Mouse (Mus musculus): ENCODE measurements around the gene Slc13a4. TPM values are rescaled to one million over a fixed set of nuclear protein-coding genes. Genes with fewer than 3 reads are reported as not detected.

Slc13a4 gene
- total RNA-seq, 1 experiment from 2014 or later, result not detected

- no peak for ATAC-seq (replicated peaks; ENCODE audit: low read depth, poor library complexity, severe bottlenecking)
These were observed 795 bp downstream of the Slc13a4 start for GRCm38 (mm10) chr6:35307136-35307535.

- ATAC-seq (replicated peaks; ENCODE audit: low read depth, poor library complexity, severe bottlenecking), result no peak
These were observed 4.5 kb downstream of the Slc13a4 start for GRCm38 (mm10) chr6:35303355-35303900.

GRCm38 (mm10) chr6:35302581-35302980, 5.3 kb downstream of the Slc13a4 start:
- ATAC-seq (replicated peaks; ENCODE audit: low read depth, poor library complexity, severe bottlenecking), result no peak

- no peak for ATAC-seq (replicated peaks; ENCODE audit: low read depth, poor library complexity, severe bottlenecking)
These were observed 9.6 kb downstream of the Slc13a4 start for GRCm38 (mm10) chr6:35298323-35298722.

GRCm38 (mm10) chr6:35297516-35298227, 10.3 kb downstream of the Slc13a4 start:
- no peak for ATAC-seq (replicated peaks; ENCODE audit: low read depth, poor library complexity, severe bottlenecking)

GRCm38 (mm10) chr6:35297001-35297400, 10.9 kb downstream of the Slc13a4 start:
- ATAC-seq (replicated peaks; ENCODE audit: low read depth, poor library complexity, severe bottlenecking), result no peak

GRCm38 (mm10) chr6:35294964-35295363, 13.0 kb downstream of the Slc13a4 start:
- ATAC-seq (replicated peaks; ENCODE audit: low read depth, poor library complexity, severe bottlenecking), result no peak

GRCm38 (mm10) chr6:35289676-35290075, 18.3 kb downstream of the Slc13a4 start:
- ATAC-seq (replicated peaks; ENCODE audit: low read depth, poor library complexity, severe bottlenecking), result no peak

GRCm38 (mm10) chr6:35288920-35289319, 19.0 kb downstream of the Slc13a4 start:
- ATAC-seq (replicated peaks; ENCODE audit: low read depth, poor library complexity, severe bottlenecking), result 0 out of 2 replicates have a peak, but pooled peaks have one; percentile 24

- peak; percentile 62 for ATAC-seq (replicated peaks; ENCODE audit: low read depth, poor library complexity, severe bottlenecking)
These were observed 19.7 kb downstream of the Slc13a4 start for GRCm38 (mm10) chr6:35288114-35288761.

GRCm38 (mm10) chr6:35279306-35279705, 28.6 kb downstream of the Slc13a4 start:
- no peak for ATAC-seq (replicated peaks; ENCODE audit: low read depth, poor library complexity, severe bottlenecking)

- ATAC-seq (replicated peaks; ENCODE audit: low read depth, poor library complexity, severe bottlenecking), result no peak
These were observed 29.9 kb downstream of the Slc13a4 start for GRCm38 (mm10) chr6:35277903-35278587.

GRCm38 (mm10) chr6:35273391-35274082, 34.4 kb downstream of the Slc13a4 start:
- ATAC-seq (replicated peaks; ENCODE audit: low read depth, poor library complexity, severe bottlenecking), result no peak

GRCm38 (mm10) chr6:35271868-35272765, 35.8 kb downstream of the Slc13a4 start:
- ATAC-seq (replicated peaks; ENCODE audit: low read depth, poor library complexity, severe bottlenecking), result no peak

- no peak for ATAC-seq (replicated peaks; ENCODE audit: low read depth, poor library complexity, severe bottlenecking)
These were observed 36.7 kb downstream of the Slc13a4 start for GRCm38 (mm10) chr6:35271094-35271855.

GRCm38 (mm10) chr6:35269643-35270042, 38.3 kb downstream of the Slc13a4 start:
- no peak for ATAC-seq (replicated peaks; ENCODE audit: low read depth, poor library complexity, severe bottlenecking)

- ATAC-seq (replicated peaks; ENCODE audit: low read depth, poor library complexity, severe bottlenecking), result no peak
These were observed 39.2 kb downstream of the Slc13a4 start for GRCm38 (mm10) chr6:35268711-35269110.

- no peak for ATAC-seq (replicated peaks; ENCODE audit: low read depth, poor library complexity, severe bottlenecking)
These were observed 42.2 kb downstream of the Slc13a4 start for GRCm38 (mm10) chr6:35265580-35266278.
